ENCODE assay signal across 12 mouse cellular contexts in the genomic region with DNA sequence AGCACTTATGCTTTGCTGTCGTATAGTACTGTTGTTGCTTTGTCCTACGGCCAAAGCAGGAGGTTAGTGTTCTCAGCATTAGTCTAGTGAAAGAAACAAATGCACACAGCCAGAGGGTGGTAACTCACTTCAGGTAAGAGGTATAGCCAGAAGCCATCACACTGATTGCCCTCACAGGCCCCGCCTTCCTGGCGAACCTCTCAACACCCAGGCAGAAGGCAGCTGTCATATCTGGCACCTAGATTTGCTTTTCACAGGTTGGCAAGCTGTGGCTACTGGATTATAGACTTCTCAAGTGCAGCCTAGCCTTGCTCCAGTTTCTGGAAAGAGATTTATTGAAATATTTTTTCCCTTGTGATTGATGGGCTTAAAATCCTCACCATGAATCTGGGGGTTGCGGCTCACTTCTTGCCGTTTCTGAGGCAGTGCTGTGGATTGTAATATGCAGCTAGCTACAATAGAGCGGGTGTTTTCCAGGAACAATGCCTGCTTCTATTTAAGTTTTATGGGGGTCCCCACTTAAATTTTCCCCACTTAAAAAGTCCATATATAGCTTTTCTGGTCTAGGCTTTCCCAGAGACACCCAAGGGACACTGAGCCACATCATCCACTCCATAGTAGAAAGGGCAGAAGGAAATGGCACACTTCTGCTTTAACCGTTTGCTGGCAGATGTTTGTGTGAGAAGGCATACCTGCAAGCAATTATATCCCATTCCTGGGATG.
A peak's percentile ranks its signal among the peaks of the same experiment; 100 is the strongest.
DNase-seq lines count a peak whose midpoint lies in the region; ATAC-seq and TF ChIP-seq lines count a peak whose summit lies in the region.
"Had no signal": no experiment of that assay in that cellular context is flagged by ENCODE, and none has a peak within 500 bp of the region (broad histone marks: within the 10 kb centered on the region; RNA-seq: fewer than 3 reads in every experiment).

No protein-coding gene starts in this region.

- H3K9me3 ChIP-seq in lung, embryonic 16.5 days (ENCODE audit: control insufficient read depth, low read length) = no peaks in the 10 kb centered on the region
- H3K9me3 ChIP-seq in embryonic facial prominence, embryonic 14.5 days (ENCODE audit: control insufficient read depth, low read length) = no peaks in the 10 kb centered on the region
- H3K9me3 ChIP-seq in limb, embryonic 14.5 days (ENCODE audit: control insufficient read depth, low read length) = no peaks in the 10 kb centered on the region
- H3K9me3 ChIP-seq: neural tube, embryonic 12.5 days had no signal

- no peak overlapping the region for H3K4me2 ChIP-seq in lung, embryonic 16.5 days (ENCODE audit: low read depth, low read length)
- no peak overlapping the region for H3K4me2 ChIP-seq in embryonic facial prominence, embryonic 14.5 days (ENCODE audit: low read depth, low read length)
- peak overlapping the region; percentile 4; the same call in 1 of the 2 replicates for H3K4me2 ChIP-seq in limb, embryonic 14.5 days (replicated peaks; ENCODE audit: low read depth, low read length, severe bottlenecking)
- H3K4me2 ChIP-seq: neural tube, embryonic 12.5 days had no signal

- no peaks in the 10 kb centered on the region for H3K36me3 ChIP-seq in lung, embryonic 16.5 days (ENCODE audit: control insufficient read depth, insufficient read depth, low read length)
- no peaks in the 10 kb centered on the region for H3K36me3 ChIP-seq in embryonic facial prominence, embryonic 14.5 days (ENCODE audit: control insufficient read depth, insufficient read depth, low read length)
- no peaks in the 10 kb centered on the region for H3K36me3 ChIP-seq in limb, embryonic 14.5 days (ENCODE audit: control insufficient read depth, insufficient read depth, low read length)
- H3K36me3 ChIP-seq: neural tube, embryonic 12.5 days had no signal

- no peaks in the 10 kb centered on the region for H3K27me3 ChIP-seq in lung, embryonic 16.5 days (ENCODE audit: control insufficient read depth, insufficient read depth, low read depth, low read length)
- no peaks in the 10 kb centered on the region for H3K27me3 ChIP-seq in embryonic facial prominence, embryonic 14.5 days (replicated peaks; ENCODE audit: control insufficient read depth, insufficient read depth, low read length)
- H3K27me3 ChIP-seq in limb, embryonic 14.5 days (ENCODE audit: control insufficient read depth, insufficient read depth, low read length) = no peaks in the 10 kb centered on the region
- H3K27me3 ChIP-seq: neural tube, embryonic 12.5 days had no signal

- DNase-seq in frontal cortex, postnatal 25 days (ENCODE audit: low spot score in 2 of 2) = no peak
- no peak for DNase-seq in lung, adult 18-20 months
- peak; percentile 41 for DNase-seq in embryonic facial prominence, embryonic 14.5 days (ENCODE audit: low spot score)
- peak; percentile 90 for DNase-seq in limb, embryonic 14.5 days (ENCODE audit: low spot score)
- no peak for DNase-seq in MN1 (ENCODE audit: low spot score)
- DNase-seq in thymus, adult 18-20 months = no peak

- WGBS in lung, embryonic 16.5 days = 60% methylated on average over 8 of the region's 8 CpGs
- 37% methylated on average over 8 of the region's 8 CpGs for WGBS in embryonic facial prominence, embryonic 14.5 days
- 23% methylated on average over 8 of the region's 8 CpGs for WGBS in limb, embryonic 14.5 days

- no peak overlapping the region for H3K4me3 ChIP-seq in lung, embryonic 16.5 days (ENCODE audit: low read length)
- no peak overlapping the region for H3K4me3 ChIP-seq in embryonic facial prominence, embryonic 14.5 days (ENCODE audit: low read depth, low read length)
- H3K4me3 ChIP-seq in limb, embryonic 14.5 days (replicated peaks; ENCODE audit: low read length) = no peak overlapping the region
- H3K4me3 ChIP-seq: erythroblast, embryonic 14.5 days; neural tube, embryonic 12.5 days had no signal

- ATAC-seq in frontal cortex, adult (ENCODE audit: low TSS enrichment) = peak; percentile 65
- peak; percentile 18; the same call in 1 of the 2 replicates for ATAC-seq in lung, embryonic 16.5 days (ENCODE audit: low read depth)
- ATAC-seq in embryonic facial prominence, embryonic 14.5 days (ENCODE audit: low read depth) = peak; percentile 10; the same call in 1 of the 2 replicates
- peak; percentile 75 for ATAC-seq in limb, embryonic 14.5 days (ENCODE audit: low FRiP score, low read depth)
- ATAC-seq: Patski had no signal

- TF ChIP-seq POLR2A in limb, embryonic 14.5 days (IDR thresholded peaks at IDR 0.05; ENCODE audit: borderline replicate concordance, extremely low read depth, insufficient read depth, insufficient read length) = no peak

- no peak overlapping the region for H3K9ac ChIP-seq in lung, embryonic 16.5 days (ENCODE audit: low read length)
- H3K9ac ChIP-seq in embryonic facial prominence, embryonic 14.5 days (ENCODE audit: low read depth, low read length) = no peak overlapping the region
- H3K9ac ChIP-seq in limb, embryonic 14.5 days (ENCODE audit: low read depth, low read length, severe bottlenecking) = no peak overlapping the region
- H3K9ac ChIP-seq: neural tube, embryonic 12.5 days had no signal

- H3K4me1 ChIP-seq in lung, embryonic 16.5 days (replicated peaks; ENCODE audit: control insufficient read depth, insufficient read depth, low read length) = peaks cover 26% of the 10 kb centered on the region
- peaks cover 24% of the 10 kb centered on the region for H3K4me1 ChIP-seq in embryonic facial prominence, embryonic 14.5 days (ENCODE audit: control insufficient read depth, insufficient read depth, low read length)
- peaks cover 58% of the 10 kb centered on the region for H3K4me1 ChIP-seq in limb, embryonic 14.5 days (ENCODE audit: control insufficient read depth, insufficient read depth, low read length)
- H3K4me1 ChIP-seq: neural tube, embryonic 12.5 days had no signal

- no peak overlapping the region; the same call in 1 of the 2 replicates for H3K27ac ChIP-seq in lung, embryonic 16.5 days (ENCODE audit: low read length)
- H3K27ac ChIP-seq in embryonic facial prominence, embryonic 14.5 days (replicated peaks; ENCODE audit: low read depth, low read length) = peak overlapping the region; percentile 82
- H3K27ac ChIP-seq in limb, embryonic 14.5 days (replicated peaks; ENCODE audit: low read depth, low read length) = peak overlapping the region; percentile 78
- H3K27ac ChIP-seq: macrophage; neural tube, embryonic 12.5 days had no signal

Comparison
In these comparisons a context has a peak if more than half of its experiments do, and no peak if none do; other contexts are left out.
1. ATAC-seq: peak in every context shown above with its lines; median percentile 75 in limb, embryonic 14.5 days; 65 in frontal cortex, adult; 18 in lung, embryonic 16.5 days; 10 in embryonic facial prominence, embryonic 14.5 days.
2. DNase-seq: peak in embryonic facial prominence, embryonic 14.5 days (single experiment) and limb, embryonic 14.5 days (single experiment); none in frontal cortex, postnatal 25 days (0 of 2), lung, adult 18-20 months (0 of 2), MN1 (single experiment) and thymus, adult 18-20 months (0 of 2).